Mouse (Mus musculus) left cerebral cortex, adult 18-20 months (tissue): ENCODE data around the gene Clip2. TPM values are rescaled to one million over a fixed set of nuclear protein-coding genes. Genes with fewer than 3 reads are reported as not detected.

Experiments
- DNase-seq, 2 experiments: peaks; one replicate each; pipeline ENCODE4 v3.0.0; 2021 to 2022; ENCODE audit warnings: low spot score in 2 of 2, mixed read lengths in 1 of 2
- total RNA-seq, 2 experiments: library from RNA; stranded (reverse); gene quantifications; 2 replicates each; pipeline ENCODE4 v1.2.3; 2021

The Clip2 gene
- total RNA-seq, 2 experiments from 2014 or later: 116 to 119 TPM

- DNase-seq: no peak
These were observed 23.7 kb downstream of the Clip2 start for GRCm38 (mm10) chr5:134528488-134528887.

GRCm38 (mm10) chr5:134525971-134526711 is 26.1 kb downstream of the Clip2 start:
- DNase-seq: no peak

GRCm38 (mm10) chr5:134523728-134524127 is 28.5 kb downstream of the Clip2 start:
- no peak for DNase-seq

GRCm38 (mm10) chr5:134522524-134522923 is 29.7 kb downstream of the Clip2 start:
- no peak for DNase-seq

- no peak for DNase-seq
These were observed 30.4 kb downstream of the Clip2 start for GRCm38 (mm10) chr5:134521806-134522205.

- DNase-seq: no peak
These were observed 31.1 kb downstream of the Clip2 start for GRCm38 (mm10) chr5:134521131-134521530.

- no peak for DNase-seq
These were observed 32.1 kb downstream of the Clip2 start for GRCm38 (mm10) chr5:134520120-134520519.

GRCm38 (mm10) chr5:134519471-134519870 is 32.8 kb downstream of the Clip2 start:
- DNase-seq: no peak

GRCm38 (mm10) chr5:134512086-134512485 is 40.1 kb downstream of the Clip2 start:
- DNase-seq: peak; percentile 33 to 72

- DNase-seq: no peak
These were observed 42.0 kb downstream of the Clip2 start for GRCm38 (mm10) chr5:134510266-134510665.

GRCm38 (mm10) chr5:134508965-134509364 is 43.3 kb downstream of the Clip2 start:
- DNase-seq: no peak

GRCm38 (mm10) chr5:134507859-134508399 is 44.3 kb downstream of the Clip2 start:
- no peak for DNase-seq

- DNase-seq: peak; percentile 78 to 80
These were observed 44.9 kb downstream of the Clip2 start for GRCm38 (mm10) chr5:134507307-134507706.

- no peak for DNase-seq
These were observed 46.4 kb downstream of the Clip2 start for GRCm38 (mm10) chr5:134505810-134506292.

- no peak for DNase-seq
These were observed 49.6 kb downstream of the Clip2 start for GRCm38 (mm10) chr5:134502591-134502990.

- DNase-seq: no peak
These were observed 50.8 kb downstream of the Clip2 start for GRCm38 (mm10) chr5:134501453-134501852.

GRCm38 (mm10) chr5:134500681-134501080 is 51.6 kb downstream of the Clip2 start:
- no peak for DNase-seq

- peak; percentile 65 to 69 for DNase-seq
These were observed 52.2 kb downstream of the Clip2 start for GRCm38 (mm10) chr5:134500062-134500461.

GRCm38 (mm10) chr5:134497026-134497425 is 55.2 kb downstream of the Clip2 start:
- no peak for DNase-seq

- DNase-seq: no peak
These were observed 56.4 kb downstream of the Clip2 start for GRCm38 (mm10) chr5:134495796-134496195.

- DNase-seq: peak; percentile 91 to 96
These were observed 58.1 kb downstream of the Clip2 start for GRCm38 (mm10) chr5:134494142-134494541.

- no peak for DNase-seq
These were observed 59.3 kb downstream of the Clip2 start for GRCm38 (mm10) chr5:134492956-134493355.
